Comparison of ENCODE assay signal across 23 mouse cellular contexts in the genomic region with DNA sequence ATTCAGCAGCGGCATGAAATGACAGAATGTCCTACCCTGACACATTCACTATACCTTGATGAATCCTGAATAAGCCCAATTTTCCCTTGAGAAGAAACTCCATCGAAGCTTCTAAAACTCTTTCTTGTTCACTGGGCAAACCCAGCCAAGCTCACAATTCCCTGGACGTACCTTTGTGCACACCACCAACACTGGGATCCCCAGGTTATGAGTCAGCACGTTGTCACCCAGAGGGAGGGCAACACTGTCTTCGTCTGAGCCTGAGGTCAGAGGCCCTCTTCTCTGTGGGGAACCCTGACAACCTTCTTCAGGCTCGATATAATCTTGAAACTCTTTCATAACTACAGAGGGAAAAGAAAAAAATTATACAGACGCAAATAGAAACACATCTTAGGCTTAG.
"Had no signal": no experiment of that assay in that cellular context is flagged by ENCODE, and none has a peak within 500 bp of the region (broad histone marks: within the 10 kb centered on the region; RNA-seq: fewer than 3 reads in every experiment).

No protein-coding gene starts in this region.

- H3K27ac ChIP-seq: embryonic facial prominence, embryonic 10.5 days; embryonic facial prominence, embryonic 12.5 days; embryonic facial prominence, embryonic 13.5 days; embryonic facial prominence, embryonic 15.5 days; forebrain, embryonic 10.5 days; forebrain, embryonic 12.5 days; forebrain, embryonic 13.5 days; forebrain, embryonic 15.5 days; gastrocnemius, adult 2 months; heart, adult 2 months had no signal

- H3K27me3 ChIP-seq: embryonic facial prominence, embryonic 12.5 days; embryonic facial prominence, embryonic 13.5 days; embryonic facial prominence, embryonic 15.5 days; forebrain, embryonic 12.5 days; forebrain, embryonic 13.5 days; forebrain, embryonic 15.5 days; heart, embryonic 12.5 days had no signal

- H3K9me3 ChIP-seq: embryonic facial prominence, embryonic 10.5 days; embryonic facial prominence, embryonic 12.5 days; embryonic facial prominence, embryonic 13.5 days; embryonic facial prominence, embryonic 15.5 days; forebrain, embryonic 10.5 days; forebrain, embryonic 12.5 days; forebrain, embryonic 13.5 days; forebrain, embryonic 15.5 days had no signal

- DNase-seq: cerebellum, adult 9-11 months; cerebellum, postnatal 14 days; cerebellum, postnatal 25 days; cerebellum, postnatal 36 days; embryo, embryonic 11 days; forebrain, postnatal 0 days; gastrocnemius, adult 2 months; gastrocnemius, postnatal 10 days; gastrocnemius, postnatal 14 days; gastrocnemius, postnatal 25 days; gastrocnemius, postnatal 36 days; heart, adult 18-20 months; heart, adult 2 months had no signal

- H3K4me1 ChIP-seq: embryonic facial prominence, embryonic 10.5 days; embryonic facial prominence, embryonic 12.5 days; embryonic facial prominence, embryonic 13.5 days; forebrain, embryonic 10.5 days; forebrain, embryonic 12.5 days had no signal

- H3K4me3 ChIP-seq: embryonic facial prominence, embryonic 10.5 days; embryonic facial prominence, embryonic 12.5 days; embryonic facial prominence, embryonic 13.5 days; embryonic facial prominence, embryonic 15.5 days; erythroblast, embryonic 14.5 days; forebrain, embryonic 10.5 days; forebrain, embryonic 12.5 days; forebrain, embryonic 13.5 days; forebrain, embryonic 15.5 days; gastrocnemius, adult 2 months; heart, adult 2 months; heart, embryonic 12.5 days had no signal
